Mouse (Mus musculus) kidney, adult 2 months (tissue): ENCODE results near the gene Gpc5.

Experiments
- CTCF ChIP-seq: fragments of 200-500 bp; conservative IDR thresholded peaks from 2 replicates; pipeline ENCODE4 v1.5.1; 2011; ENCODE audit warnings: low read depth, mild to moderate bottlenecking, control low read depth, low read length, moderate library complexity, mixed read lengths; ENCODE audit not compliant: insufficient read depth, insufficient read length
- POLR2A ChIP-seq: fragments of 200-500 bp; IDR thresholded peaks from one replicate; pipeline ENCODE4 v1.6.1; 2011; ENCODE audit warnings: low read depth, low read length, control low read depth

- TF ChIP-seq POLR2A (no peak), CTCF (no peak)
These were observed 738.5 kb downstream of the Gpc5 start for GRCm38 (mm10) chr14:115830485-115830884.
